Mouse (Mus musculus) urinary bladder, postnatal 14 days (tissue): ENCODE measurements around the gene Itga9.

Experiments
- DNase-seq: peaks from one replicate; pipeline ENCODE4 v3.0.0; 2021; ENCODE audit warnings: low spot score

Gene Itga9

GRCm38 (mm10) chr9:118607701-118608401, 1.4 kb downstream of the Itga9 start:
- DNase-seq: no peak

GRCm38 (mm10) chr9:118608556-118608955, 2.1 kb downstream of the Itga9 start:
- no peak for DNase-seq

GRCm38 (mm10) chr9:118610060-118610459, 3.6 kb downstream of the Itga9 start:
- no peak for DNase-seq

GRCm38 (mm10) chr9:118611111-118611541, 4.6 kb downstream of the Itga9 start:
- DNase-seq: no peak

GRCm38 (mm10) chr9:118611958-118612581, 5.6 kb downstream of the Itga9 start:
- no peak for DNase-seq

- DNase-seq: no peak
These were observed 10.7 kb downstream of the Itga9 start for GRCm38 (mm10) chr9:118617237-118617636.

GRCm38 (mm10) chr9:118618732-118619250, 12.3 kb downstream of the Itga9 start:
- no peak for DNase-seq

- DNase-seq: no peak
These were observed 14.3 kb downstream of the Itga9 start for GRCm38 (mm10) chr9:118620807-118621206.

GRCm38 (mm10) chr9:118621691-118622090, 15.2 kb downstream of the Itga9 start:
- DNase-seq: no peak

- peak; percentile 34 for DNase-seq
These were observed 16.1 kb downstream of the Itga9 start for GRCm38 (mm10) chr9:118622376-118623166.

GRCm38 (mm10) chr9:118623483-118623882, 17.0 kb downstream of the Itga9 start:
- no peak for DNase-seq

GRCm38 (mm10) chr9:118624146-118624545, 17.7 kb downstream of the Itga9 start:
- no peak for DNase-seq

- no peak for DNase-seq
These were observed 23.4 kb downstream of the Itga9 start for GRCm38 (mm10) chr9:118629763-118630379.

- DNase-seq: no peak
These were observed 25.6 kb downstream of the Itga9 start for GRCm38 (mm10) chr9:118631775-118632757.

- no peak for DNase-seq
These were observed 26.3 kb downstream of the Itga9 start for GRCm38 (mm10) chr9:118632758-118633143.

- DNase-seq: no peak
These were observed 32.2 kb downstream of the Itga9 start for GRCm38 (mm10) chr9:118638642-118639210.

- no peak for DNase-seq
These were observed 39.3 kb downstream of the Itga9 start for GRCm38 (mm10) chr9:118645698-118646355.

- DNase-seq: no peak
These were observed 41.0 kb downstream of the Itga9 start for GRCm38 (mm10) chr9:118647495-118647894.

GRCm38 (mm10) chr9:118650976-118651375, 44.5 kb downstream of the Itga9 start:
- no peak for DNase-seq

GRCm38 (mm10) chr9:118651939-118652338, 45.4 kb downstream of the Itga9 start:
- DNase-seq: no peak
